Mouse (Mus musculus) cortical plate, adult 2 months (tissue): ENCODE measurements around the gene Smad3.

Experiments used
- CTCF ChIP-seq: fragments of 200-500 bp; IDR thresholded peaks from 2 replicates; pipeline ENCODE4 v1.5.1; 2011; ENCODE audit warnings: mild to moderate bottlenecking, control low read depth, low read length; ENCODE audit not compliant: insufficient read depth; ENCODE audit errors: extremely low read depth
- POLR2A ChIP-seq: fragments of 200-500 bp; IDR thresholded peaks from 2 replicates; pipeline ENCODE4 v1.6.1; 2011; ENCODE audit warnings: mild to moderate bottlenecking, low read length, control low read depth; ENCODE audit not compliant: insufficient read depth; ENCODE audit errors: extremely low read depth

DNA sequence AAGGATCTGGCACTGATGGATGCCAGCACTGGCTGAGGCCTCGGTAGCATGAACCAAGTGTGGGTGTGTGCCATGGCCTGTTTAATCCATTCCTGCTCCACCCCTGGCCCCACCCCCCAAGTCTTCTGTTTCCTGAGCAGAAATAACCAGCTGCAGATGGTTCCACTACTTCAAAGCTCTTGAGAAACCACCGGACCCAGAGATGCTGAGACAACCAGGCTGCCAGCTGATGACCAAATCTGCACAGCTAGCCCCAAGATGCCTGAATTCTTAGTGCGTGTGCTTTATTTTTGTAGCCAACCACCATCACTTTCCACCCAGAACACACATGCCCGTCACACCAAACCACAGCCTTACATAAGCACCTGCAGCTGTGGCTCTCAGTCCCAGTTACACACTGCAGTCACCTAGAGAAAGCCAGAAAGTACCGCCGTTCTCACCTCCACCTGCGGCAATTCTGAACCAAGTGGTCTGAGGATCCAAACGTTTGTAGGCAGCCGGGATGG lies 20.3 kb downstream of the Smad3 start:
- TF ChIP-seq POLR2A = no peak
- no peak for TF ChIP-seq CTCF
